Mouse (Mus musculus) 416B (cell line): ENCODE results near the gene Nab2.

Source experiments
- DNase-seq: peaks from one replicate; pipeline ENCODE4 v3.0.0; 2011; ENCODE audit warnings: low read depth

Gene Nab2

GRCm38 (mm10) chr10:127643553-127644238 is 24.7 kb downstream of the Nab2 start:
- DNase-seq, result peak; percentile 83

- DNase-seq, result peak; percentile 91
Observed at GRCm38 (mm10) chr10:127642772-127643552, 25.4 kb downstream of the Nab2 start, which contains the start of gene Stat6. Gene Stat6, plus strand, starts transcription at chr10:127642986.

GRCm38 (mm10) chr10:127641861-127642771 is 26.3 kb downstream of the Nab2 start:
- peak; percentile 81 for DNase-seq

- DNase-seq, result no peak
Observed at GRCm38 (mm10) chr10:127640421-127640820, 27.9 kb downstream of the Nab2 start.

- DNase-seq, result no peak
Observed at GRCm38 (mm10) chr10:127632668-127633271, 35.6 kb downstream of the Nab2 start.

GRCm38 (mm10) chr10:127631261-127632214 is 36.8 kb downstream of the Nab2 start:
- peak; percentile 74 for DNase-seq

- DNase-seq, result no peak
Observed at GRCm38 (mm10) chr10:127626433-127626832, 41.9 kb downstream of the Nab2 start.

- DNase-seq, result no peak
Observed at GRCm38 (mm10) chr10:127623439-127624216, 44.7 kb downstream of the Nab2 start.

- no peak for DNase-seq
Observed at GRCm38 (mm10) chr10:127622661-127623060, 45.7 kb downstream of the Nab2 start.

- DNase-seq, result peak; percentile 74
Observed at GRCm38 (mm10) chr10:127622057-127622392, 46.3 kb downstream of the Nab2 start.

GRCm38 (mm10) chr10:127621191-127622056 is 46.9 kb downstream of the Nab2 start:
- DNase-seq, result peak; percentile 72

GRCm38 (mm10) chr10:127620406-127621190 is 47.8 kb downstream of the Nab2 start, which contains the start of gene Lrp1:
Gene Lrp1, minus strand, starts transcription at chr10:127621148.
- DNase-seq, result no peak

- no peak for DNase-seq
Observed at GRCm38 (mm10) chr10:127619941-127620405, 48.4 kb downstream of the Nab2 start.

GRCm38 (mm10) chr10:127619119-127619721 is 49.1 kb downstream of the Nab2 start:
- no peak for DNase-seq

- DNase-seq, result no peak
Observed at GRCm38 (mm10) chr10:127618173-127618572, 50.2 kb downstream of the Nab2 start.

- DNase-seq, result no peak
Observed at GRCm38 (mm10) chr10:127617294-127617693, 51.1 kb downstream of the Nab2 start.

GRCm38 (mm10) chr10:127616261-127616679 is 52.1 kb downstream of the Nab2 start:
- DNase-seq, result no peak
